In genomic region chr4:105648820-105649446, GRCm38 (mm10) we compare ENCODE assay signal across 13 mouse cellular contexts.
A peak's percentile ranks its signal among the peaks of the same experiment; 100 is the strongest.
DNase-seq lines count a peak whose midpoint lies in the region; ATAC-seq lines count a peak whose summit lies in the region.
"Had no signal": no experiment of that assay in that cellular context is flagged by ENCODE, and none has a peak within 500 bp of the region (broad histone marks: within the 10 kb centered on the region; RNA-seq: fewer than 3 reads in every experiment).

No protein-coding gene starts in this region.

- no peak overlapping the region for H3K9ac ChIP-seq in midbrain, embryonic 12.5 days (replicated peaks)
- H3K9ac ChIP-seq: liver, embryonic 15.5 days had no signal

- no peaks in the 10 kb centered on the region for H3K9me3 ChIP-seq in midbrain, embryonic 12.5 days
- H3K9me3 ChIP-seq: liver, embryonic 15.5 days had no signal

- no peaks in the 10 kb centered on the region for H3K27me3 ChIP-seq in midbrain, embryonic 12.5 days
- H3K27me3 ChIP-seq: liver, embryonic 15.5 days had no signal

- peak; percentile 84 for ATAC-seq in midbrain, embryonic 12.5 days (ENCODE audit: low FRiP score, low read depth)

- no peak overlapping the region for H3K4me2 ChIP-seq in midbrain, embryonic 12.5 days (replicated peaks)
- H3K4me2 ChIP-seq: liver, embryonic 15.5 days had no signal

- WGBS in midbrain, embryonic 12.5 days, result 53% methylated on average over 7 of the region's 7 CpGs

- peak; percentile 7 for DNase-seq in left cerebral cortex, postnatal 4 days
- no peak for DNase-seq in left cerebral cortex, postnatal 14 days (ENCODE audit: low spot score in 2 of 2)
- peak; percentile 89 for DNase-seq in forelimb bud, embryonic 11.5 days (ENCODE audit: low read depth, low spot score)
- DNase-seq in retina, postnatal 1 day, result peak; percentile 97
- no peak for DNase-seq in c-Kit-positive CD71-positive TER-119-positive erythroid progenitor cells, embryonic 14.5 days (ENCODE audit: low spot score)
- DNase-seq in thymus, postnatal 4 days, result no peak
- no peak for DNase-seq in lung, postnatal 10 days
- DNase-seq: adrenal gland, postnatal 36 days; cerebellum, adult 9-11 months; heart, adult 11 months; kidney, postnatal 4 days had no signal

- H3K4me1 ChIP-seq in midbrain, embryonic 12.5 days, result peaks cover 8% of the 10 kb centered on the region; the same call in 1 of the 2 replicates
- H3K4me1 ChIP-seq: liver, embryonic 15.5 days had no signal

- intact Hi-C loops in left cerebral cortex, postnatal 4 days (cut with DNase I), result no loop called here
- intact Hi-C loops in left cerebral cortex, postnatal 14 days (cut with DNase I), result no loop called here

- H3K36me3 ChIP-seq in midbrain, embryonic 12.5 days, result no peaks in the 10 kb centered on the region
- H3K36me3 ChIP-seq: liver, embryonic 15.5 days had no signal

- no peak overlapping the region for H3K27ac ChIP-seq in midbrain, embryonic 12.5 days (replicated peaks)
- H3K27ac ChIP-seq: liver, embryonic 15.5 days had no signal

- H3K4me3 ChIP-seq in midbrain, embryonic 12.5 days, result no peak overlapping the region
- H3K4me3 ChIP-seq: liver, embryonic 15.5 days had no signal

Comparison
In these comparisons a context has a peak if more than half of its experiments do, and no peak if none do; other contexts are left out.
1. DNase-seq: peak in left cerebral cortex, postnatal 4 days (single experiment), forelimb bud, embryonic 11.5 days (single experiment) and retina, postnatal 1 day (single experiment); none in left cerebral cortex, postnatal 14 days (0 of 2), c-Kit-positive CD71-positive TER-119-positive erythroid progenitor cells, embryonic 14.5 days (single experiment), thymus, postnatal 4 days (single experiment) and lung, postnatal 10 days (single experiment).